Mouse (Mus musculus) urinary bladder, postnatal 36 days (tissue): ENCODE data around the gene Enpp5.

Experiments
- DNase-seq, 2 experiments: peaks; one replicate each; pipeline ENCODE4 v3.0.0; 2022; ENCODE audit warnings: low spot score in 2 of 2, mixed read lengths in 1 of 2

Enpp5 gene

DNA sequence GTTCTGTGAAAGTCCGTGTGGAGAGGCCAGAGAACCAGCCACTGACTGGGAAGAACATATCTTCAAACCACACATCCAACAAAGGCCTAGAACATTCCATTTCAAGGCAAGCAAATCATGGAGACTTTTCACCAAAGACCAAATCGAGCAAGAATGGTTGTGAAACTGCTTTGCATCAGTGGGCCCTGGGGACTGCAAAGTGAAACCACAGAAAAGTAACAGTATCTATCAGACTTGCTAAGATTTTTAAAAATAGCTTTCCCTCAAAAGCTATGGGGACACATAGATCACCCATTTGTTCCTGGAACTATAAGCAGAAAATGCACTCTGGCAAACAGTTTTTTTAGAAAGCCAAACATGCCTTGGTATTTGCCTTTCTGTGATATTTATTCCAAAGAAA lies 12.3 kb downstream of the Enpp5 start:
- DNase-seq: peak in 1 of 2 experiments; percentile 19

DNA sequence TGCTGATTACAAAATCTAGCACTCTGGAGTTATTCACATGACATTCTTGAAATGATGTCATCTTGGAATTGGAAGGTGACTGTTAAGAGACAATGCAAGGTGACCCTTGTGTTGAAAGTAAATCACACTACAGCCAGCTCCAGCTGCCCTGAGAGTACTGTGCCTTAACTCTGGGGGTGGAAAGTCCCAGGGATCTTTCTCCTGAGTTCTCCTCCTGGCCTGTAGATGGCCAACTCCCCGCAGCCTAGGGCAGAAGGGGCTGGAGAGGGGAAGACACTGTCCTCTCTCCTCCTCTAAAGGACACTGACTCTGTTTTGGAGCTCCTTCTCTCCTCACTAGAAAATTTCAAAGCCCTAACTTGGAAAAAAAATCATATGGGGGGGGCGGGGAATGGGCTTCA lies 12.9 kb downstream of the Enpp5 start:
- DNase-seq: no peak

DNA sequence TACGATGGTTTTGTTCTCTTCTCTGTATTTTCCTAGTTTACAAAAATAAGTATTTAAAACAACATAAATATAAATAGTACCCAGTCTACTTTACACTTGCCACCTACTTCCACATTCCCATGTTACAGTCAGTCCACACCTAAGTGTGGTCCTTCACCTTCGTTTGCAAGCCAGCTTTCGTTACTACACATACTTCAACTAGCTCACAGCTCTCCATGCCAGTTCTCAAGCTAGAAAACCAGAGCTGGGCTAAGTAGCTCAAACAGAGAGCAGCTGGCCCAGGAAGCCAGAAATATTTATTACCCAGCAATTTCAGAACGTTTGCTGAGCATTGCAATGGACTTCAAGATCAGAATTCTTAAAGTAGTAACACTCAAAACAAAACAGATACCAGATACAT lies 21.9 kb downstream of the Enpp5 start:
- DNase-seq: no peak

DNA sequence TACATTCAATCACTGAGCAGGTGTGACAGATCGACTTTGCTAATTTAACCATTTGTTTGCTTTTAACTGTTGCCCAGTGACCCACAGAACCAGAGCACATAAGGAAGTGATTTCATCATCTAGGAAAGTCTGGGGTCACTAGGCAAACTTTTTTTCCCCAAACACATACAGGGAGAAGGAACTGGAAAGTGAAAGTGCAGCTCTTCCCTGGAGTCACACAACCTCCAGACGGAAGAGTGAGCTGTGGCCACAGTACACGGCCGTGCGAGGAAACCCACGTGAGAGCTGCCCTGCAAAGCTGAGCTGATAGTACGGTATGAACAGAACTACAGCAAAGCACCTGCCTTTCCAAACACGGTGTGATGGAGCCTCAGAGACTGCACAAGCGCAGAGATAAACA lies 22.3 kb downstream of the Enpp5 start:
- DNase-seq: no peak

DNA sequence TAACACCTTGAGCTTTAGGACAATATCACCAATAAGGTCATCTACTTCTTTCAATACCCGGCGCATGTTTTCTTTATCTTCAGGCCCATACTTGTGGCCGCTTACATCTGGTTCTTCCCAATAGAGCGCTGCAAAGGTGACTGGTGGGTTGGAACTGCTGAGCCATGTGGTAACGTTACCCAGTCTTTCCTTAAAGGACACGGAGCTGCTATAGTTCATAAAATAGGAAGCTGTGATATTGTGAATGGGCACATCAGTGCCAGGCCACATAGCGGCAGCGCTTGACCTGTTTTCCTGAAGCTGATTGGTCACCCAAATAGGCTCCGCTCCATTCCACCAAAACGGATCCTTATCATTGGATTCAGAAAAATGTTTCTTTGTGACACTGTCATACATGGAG lies 23.3 kb downstream of the Enpp5 start:
- DNase-seq: no peak

DNA sequence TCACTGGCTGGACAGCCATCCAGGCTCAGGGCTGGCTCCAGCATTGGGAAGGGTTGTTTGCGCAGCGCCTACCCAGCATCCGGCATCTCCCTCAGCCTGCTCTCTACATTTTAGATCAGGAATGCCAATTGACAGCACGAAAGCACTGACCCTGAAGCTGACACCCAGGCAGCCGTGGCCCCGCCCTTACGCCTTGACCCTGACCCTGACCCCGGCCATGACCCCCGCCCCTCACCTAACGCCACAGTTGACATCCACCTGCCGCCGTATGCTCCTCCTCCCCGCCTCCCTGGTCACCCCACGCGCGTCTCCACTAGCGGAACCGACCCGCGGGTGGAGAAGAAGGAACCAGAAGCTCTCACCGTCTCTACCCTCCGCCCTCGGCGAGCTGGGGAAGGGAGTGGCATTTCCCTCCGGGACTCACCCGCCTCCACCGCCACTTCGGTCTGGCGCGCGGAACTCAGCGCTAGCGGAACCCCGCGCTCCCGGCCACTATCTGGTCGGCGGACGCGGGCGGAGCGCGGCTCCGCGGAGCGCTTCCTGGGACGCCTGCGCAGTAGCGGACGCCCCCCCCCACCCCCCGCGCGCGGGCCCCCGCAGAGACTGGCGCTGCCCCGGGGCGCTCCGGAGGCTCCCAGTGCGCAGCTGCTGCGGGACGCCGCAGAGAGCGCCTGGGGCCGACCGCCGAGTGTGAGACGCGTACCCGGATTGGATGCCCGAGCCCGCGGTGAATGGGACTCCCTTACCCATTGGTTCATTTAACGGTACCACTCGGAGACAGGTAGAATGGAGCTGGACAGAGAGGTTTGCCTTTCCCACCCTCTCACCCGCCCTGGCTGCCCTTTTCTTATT lies 26.9 kb downstream of the Enpp5 start, which contains the start of gene Enpp4:
TSS of gene Enpp4 (minus strand) at position 523 of the 852 bp plus-strand sequence.
- DNase-seq: peak; percentile 81 to 92

DNA sequence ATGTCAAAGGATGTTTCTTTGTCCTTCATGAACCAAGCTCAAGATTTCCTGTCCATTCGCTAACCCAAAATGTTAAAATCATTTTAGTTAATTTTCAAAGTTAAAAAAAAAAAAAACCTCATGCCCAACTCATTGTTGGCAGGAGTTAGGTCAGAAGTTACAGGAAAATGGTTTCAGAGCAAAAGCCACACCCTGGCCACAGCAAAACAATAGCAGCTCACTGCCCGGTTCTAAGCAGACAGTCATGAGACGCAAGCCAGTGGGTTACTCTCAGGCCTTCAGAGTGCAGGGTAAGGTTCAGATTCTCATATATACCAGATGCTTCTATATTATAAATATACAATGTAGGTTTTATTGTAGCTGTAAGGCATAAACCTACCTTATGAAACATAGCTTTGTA lies 29.7 kb downstream of the Enpp5 start:
- DNase-seq: peak in 1 of 2 experiments; percentile 18

DNA sequence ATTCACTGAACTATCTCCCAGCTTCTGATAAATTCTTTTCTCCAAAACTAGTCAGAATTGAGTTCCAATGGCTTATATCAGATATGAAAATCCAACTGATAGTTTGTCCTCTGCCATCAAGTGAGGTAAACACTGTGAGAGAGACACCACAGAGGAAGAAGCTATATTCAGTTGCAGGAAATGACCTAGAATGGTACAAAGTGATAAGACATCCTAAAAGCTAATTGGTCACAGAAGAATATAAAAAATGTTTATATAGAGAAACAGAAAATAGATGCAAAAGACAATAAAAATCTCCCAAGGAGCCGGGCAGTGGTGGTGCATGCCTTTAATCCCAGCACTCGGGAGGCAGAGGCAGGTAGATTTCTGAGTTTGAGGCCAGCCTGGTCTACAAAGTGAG lies 38.0 kb downstream of the Enpp5 start:
- no peak for DNase-seq

DNA sequence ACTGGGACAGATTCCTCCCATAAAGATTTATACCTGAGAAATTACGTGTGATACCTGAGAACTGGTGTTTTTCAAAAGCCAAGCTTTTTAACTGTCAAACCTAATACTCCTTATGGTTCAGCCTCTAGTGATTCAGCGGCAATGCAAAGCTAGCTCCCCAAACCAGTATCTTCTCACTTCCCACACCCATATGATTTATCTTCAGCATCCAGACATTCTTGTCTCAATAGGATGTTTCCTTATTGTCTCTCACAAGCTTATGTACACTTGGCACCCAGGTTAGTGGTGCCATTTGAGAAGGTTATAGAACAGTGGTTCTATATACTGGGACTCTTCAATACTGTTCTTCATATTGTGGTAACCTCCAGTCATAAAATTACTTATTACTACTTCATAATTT lies 39.1 kb downstream of the Enpp5 start:
- DNase-seq: no peak

DNA sequence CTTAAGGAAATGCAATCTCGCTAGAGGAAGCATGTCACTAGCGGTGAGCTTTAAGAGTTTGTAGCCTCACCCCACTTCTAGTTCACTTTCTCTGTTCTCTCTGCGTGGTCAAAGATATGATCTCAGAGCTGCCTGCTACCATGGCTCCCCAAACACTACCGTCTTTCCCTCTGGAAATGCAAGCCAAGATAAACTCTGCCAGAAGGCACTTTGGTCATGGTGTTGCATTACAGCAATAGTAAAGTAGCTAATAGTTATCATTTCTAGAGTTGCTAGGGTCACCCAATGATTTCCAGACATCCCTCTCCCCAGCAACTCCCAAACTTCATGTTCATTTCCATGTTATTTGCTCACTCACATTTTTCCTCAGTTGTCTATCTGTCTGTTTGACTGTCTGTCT lies 39.6 kb downstream of the Enpp5 start:
- DNase-seq: no peak

DNA sequence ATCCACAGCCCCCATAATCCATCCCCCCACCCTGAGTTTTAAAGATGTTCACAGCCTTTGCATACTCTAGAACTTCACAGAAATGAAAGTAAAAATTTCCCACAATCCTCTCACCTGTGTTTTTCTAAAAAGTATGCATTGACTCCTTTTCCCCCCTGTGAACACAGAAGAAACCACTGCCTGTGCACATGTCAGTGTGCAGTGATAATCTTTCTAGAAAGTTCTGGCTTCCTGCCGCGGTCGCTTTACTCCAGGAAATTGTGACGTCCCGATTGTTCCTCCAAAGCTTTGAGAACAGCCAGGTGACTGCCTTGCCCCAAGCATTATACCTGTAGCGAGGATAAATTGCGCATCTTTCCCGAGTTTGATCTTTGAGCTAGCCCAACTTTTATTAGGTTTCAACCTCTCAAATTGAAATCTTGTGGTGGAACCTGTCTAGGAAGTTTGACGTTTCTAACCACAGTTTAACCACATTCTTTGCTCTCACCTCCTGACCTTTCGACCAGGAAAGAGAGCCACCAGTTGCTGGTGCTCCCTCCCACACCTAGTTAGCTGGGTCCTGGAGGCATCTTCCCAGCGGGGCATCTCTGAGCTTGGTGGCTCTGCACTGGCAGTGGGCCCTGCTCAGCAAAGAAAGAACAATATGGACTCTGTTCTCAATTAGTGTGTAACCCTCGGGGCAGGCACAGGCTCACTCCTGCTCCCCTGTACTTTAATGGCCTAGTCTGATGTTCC lies 42.9 kb downstream of the Enpp5 start:
- no peak for DNase-seq

DNA sequence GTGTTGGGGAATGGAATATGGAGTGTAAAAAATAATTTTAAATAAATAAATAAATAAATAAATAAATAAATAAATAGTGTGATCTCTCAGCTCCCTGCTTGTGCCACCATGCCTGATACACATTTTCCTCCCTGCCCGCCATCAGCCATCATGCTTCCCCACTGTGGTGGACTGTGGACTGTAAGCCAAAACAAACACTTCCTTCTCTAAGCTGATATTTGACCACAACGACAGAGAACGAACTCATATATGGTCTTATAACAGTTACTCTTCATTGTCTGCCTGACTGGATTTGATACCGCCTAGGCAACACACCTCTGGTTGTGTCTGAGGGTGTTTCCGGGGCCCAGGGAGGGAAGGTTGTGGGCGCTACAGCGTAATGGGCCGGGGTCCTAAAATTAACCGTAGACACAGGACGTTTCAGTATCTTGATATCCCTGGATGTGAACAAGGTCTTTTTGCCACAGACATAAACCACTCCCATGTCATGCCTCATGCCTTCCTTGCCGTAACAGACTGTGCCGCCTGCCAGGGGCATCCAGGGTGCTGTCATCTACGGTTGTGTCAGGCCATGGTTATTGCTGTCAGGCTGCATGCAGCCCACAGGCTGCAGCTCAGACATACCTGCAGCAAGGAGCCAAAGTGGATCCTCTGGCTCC lies 50.6 kb downstream of the Enpp5 start:
- no peak for DNase-seq

DNA sequence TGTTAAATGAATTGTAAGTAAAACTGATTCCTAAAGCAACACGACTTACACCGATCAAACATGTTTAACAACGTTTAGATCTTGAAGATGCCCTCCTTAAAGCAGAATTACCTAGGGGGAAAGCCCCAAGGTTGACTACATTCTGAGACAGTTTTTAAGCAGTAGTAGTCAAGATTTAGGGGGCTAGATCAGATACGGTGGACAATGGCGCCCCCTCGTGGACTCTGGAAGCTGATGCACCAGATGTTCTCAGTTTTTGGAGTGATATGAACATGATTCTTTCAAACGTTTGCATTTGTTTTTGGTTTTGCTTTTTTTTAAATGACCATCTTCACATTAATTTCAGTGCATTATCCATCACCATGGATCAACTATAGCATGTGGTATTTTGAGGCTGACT lies 51.8 kb downstream of the Enpp5 start:
- peak; percentile 62 to 66 for DNase-seq

DNA sequence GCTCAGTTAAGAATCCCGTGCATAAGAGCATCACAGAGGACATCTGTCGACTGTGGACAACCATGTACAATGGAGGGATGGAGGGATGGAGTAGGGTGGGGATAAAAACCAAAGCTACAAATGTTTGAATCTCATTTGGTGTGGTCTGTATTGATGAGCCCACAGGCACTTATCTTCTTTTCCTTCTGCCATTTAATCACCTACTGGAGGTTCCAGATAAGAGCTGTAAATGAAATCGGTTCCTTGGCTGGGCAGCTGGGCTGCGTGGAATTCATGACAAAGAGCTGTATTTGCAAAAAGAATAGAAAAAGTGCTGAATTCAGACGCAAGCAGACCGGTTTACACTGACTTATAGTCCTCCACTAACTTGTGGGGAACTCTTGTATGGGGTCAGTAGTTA lies 55.5 kb downstream of the Enpp5 start:
- DNase-seq: no peak

DNA sequence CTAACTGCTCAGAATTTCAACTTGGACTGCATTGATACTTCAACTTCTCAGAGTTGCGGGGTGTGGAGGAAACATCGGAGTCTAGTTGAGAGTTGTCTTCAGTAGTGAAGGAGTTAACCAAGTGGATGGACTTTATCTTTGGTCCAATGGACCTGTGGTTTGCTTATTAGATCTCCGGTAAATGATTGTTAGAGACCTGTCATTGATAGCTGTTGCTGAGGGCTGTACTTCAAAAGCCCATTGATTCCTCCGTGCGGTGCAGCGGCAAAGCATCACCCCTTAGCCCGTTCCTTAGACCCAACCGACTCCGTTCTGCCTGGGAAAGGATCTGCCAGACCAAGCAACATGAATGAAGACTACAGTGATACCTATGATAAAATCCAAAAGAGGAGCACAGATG lies 55.9 kb downstream of the Enpp5 start:
- no peak for DNase-seq

DNA sequence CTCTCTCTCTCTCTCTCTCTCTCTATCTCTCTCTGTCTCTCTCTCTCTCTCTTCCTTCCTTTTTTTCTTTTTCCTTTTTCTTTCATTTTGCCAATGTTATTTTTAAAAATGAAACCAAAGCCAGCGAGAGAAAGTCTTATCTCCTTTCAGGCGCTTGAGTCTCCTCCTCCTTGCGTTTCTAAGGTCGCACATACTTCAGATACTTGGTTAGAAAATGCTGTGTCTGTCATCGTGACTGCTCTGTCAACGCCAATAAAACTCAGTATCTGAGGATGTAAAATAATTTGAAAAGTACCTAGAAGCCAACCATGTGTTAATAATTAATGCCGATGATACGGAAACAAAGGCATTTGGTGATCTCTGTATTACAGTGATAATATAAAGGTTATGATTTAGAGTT lies 57.4 kb downstream of the Enpp5 start:
- no peak for DNase-seq
